Mouse (Mus musculus): ENCODE measurements around the gene Clcn7. TPM values are rescaled to one million over a fixed set of nuclear protein-coding genes. Genes with fewer than 3 reads are reported as not detected.

The Clcn7 gene
- total and polyA plus RNA-seq, 3 experiments, result 10.9 to 16.4 TPM; not detected in 1

DNA sequence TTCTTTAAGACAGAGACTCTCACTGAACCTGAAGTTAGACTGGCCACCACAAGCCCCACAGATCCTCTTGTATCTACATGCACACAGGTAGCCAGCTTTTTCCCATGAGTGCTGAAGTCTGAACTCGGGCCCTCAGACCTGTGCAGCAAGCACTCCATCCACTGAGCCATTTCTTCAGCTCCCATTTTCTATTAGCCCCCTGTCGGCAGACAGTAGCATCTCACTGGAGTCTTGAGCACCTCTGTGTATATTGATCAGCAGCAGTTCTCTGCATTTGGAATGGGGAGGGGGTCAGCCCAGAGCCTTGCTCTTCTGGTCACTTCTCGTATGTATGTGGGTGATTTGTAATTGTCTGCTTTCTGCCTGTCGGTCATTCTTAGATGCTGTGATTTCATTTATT, 6.8 kb downstream of the Clcn7 start:
- no peak overlapping the region for H3K9ac ChIP-seq (ENCODE audit: control insufficient read depth, low read depth, low read length, poor library complexity, severe bottlenecking)
- TF ChIP-seq MXI1 (IDR thresholded peaks at IDR 0.05; ENCODE audit: low read depth, low read length), result no peak
- TF ChIP-seq UBTF (IDR thresholded peaks at IDR 0.05; ENCODE audit: borderline replicate concordance, insufficient read depth, low read depth, low read length), result no peak
- no peak for TF ChIP-seq E2F4 (IDR thresholded peaks at IDR 0.05; ENCODE audit: borderline replicate concordance, low read depth, low read length)
- no peak for TF ChIP-seq CHD2 (IDR thresholded peaks at IDR 0.05; ENCODE audit: low read length)
- TF ChIP-seq GATA1 (IDR thresholded peaks at IDR 0.05; ENCODE audit: low read depth, low read length), result no peak
- TF ChIP-seq SIN3A (IDR thresholded peaks at IDR 0.05; ENCODE audit: low read length), result no peak
- no peak for TF ChIP-seq BHLHE40 (IDR thresholded peaks at IDR 0.05; ENCODE audit: borderline replicate concordance, low read depth, low read length)
- TF ChIP-seq MYB (IDR thresholded peaks at IDR 0.05; ENCODE audit: low read depth, low read length), result no peak
- TF ChIP-seq ZKSCAN1 (IDR thresholded peaks at IDR 0.05; ENCODE audit: low read depth, low read length), result no peak
- no peak for TF ChIP-seq NRF1 (IDR thresholded peaks at IDR 0.05; ENCODE audit: insufficient read depth, low read depth, low read length, poor library complexity, severe bottlenecking)
- TF ChIP-seq POLR2A (IDR thresholded peaks at IDR 0.05; ENCODE audit: control insufficient read depth in 1 of 2, insufficient read depth in 1 of 2, low read depth in 1 of 2, low read length in 2 of 2, poor library complexity in 1 of 2), result no peak
- no peak for TF ChIP-seq MYC (IDR thresholded peaks at IDR 0.05; ENCODE audit: low read depth, low read length)
- no peak for TF ChIP-seq ZC3H11A (IDR thresholded peaks at IDR 0.05; ENCODE audit: low read depth, low read length)
- TF ChIP-seq HCFC1 (IDR thresholded peaks at IDR 0.05; ENCODE audit: low read depth, low read length), result no peak
- TF ChIP-seq MAFK (IDR thresholded peaks at IDR 0.05; ENCODE audit: borderline replicate concordance, low read depth, low read length), result no peak
- no peak for TF ChIP-seq ELF1 (IDR thresholded peaks at IDR 0.05; ENCODE audit: low read depth, low read length)
- TF ChIP-seq ZNF384 (IDR thresholded peaks at IDR 0.05; ENCODE audit: low read depth, low read length), result no peak
- no peaks in the 10 kb centered on the region for H3K4me1 ChIP-seq (ENCODE audit: control insufficient read depth in 1 of 2, insufficient read depth in 2 of 2, low read length in 2 of 2)
- no peaks in the 10 kb centered on the region for H3K9me3 ChIP-seq (replicated peaks; ENCODE audit: insufficient read depth, low read length)
- no peaks in the 10 kb centered on the region for H3K27me3 ChIP-seq (ENCODE audit: control insufficient read depth in 1 of 2, insufficient read depth in 2 of 2, low read length in 2 of 2)
- peaks cover 10% of the 10 kb centered on the region for H3K79me2 ChIP-seq (ENCODE audit: control insufficient read depth, insufficient read depth, low read length, poor library complexity)
- H3K36me3 ChIP-seq (ENCODE audit: control insufficient read depth in 1 of 2, insufficient read depth in 2 of 2, low read length in 2 of 2), result no peaks in the 10 kb centered on the region
- DNase-seq (ENCODE audit: low read depth, low spot score), result no peak
- no peak overlapping the region for H3K27ac ChIP-seq (ENCODE audit: control insufficient read depth, low read depth, low read length)
- H3K4me3 ChIP-seq (ENCODE audit: control insufficient read depth in 1 of 2, insufficient read depth in 1 of 2, low read depth in 2 of 2, low read length in 2 of 2), result no peak overlapping the region

DNA sequence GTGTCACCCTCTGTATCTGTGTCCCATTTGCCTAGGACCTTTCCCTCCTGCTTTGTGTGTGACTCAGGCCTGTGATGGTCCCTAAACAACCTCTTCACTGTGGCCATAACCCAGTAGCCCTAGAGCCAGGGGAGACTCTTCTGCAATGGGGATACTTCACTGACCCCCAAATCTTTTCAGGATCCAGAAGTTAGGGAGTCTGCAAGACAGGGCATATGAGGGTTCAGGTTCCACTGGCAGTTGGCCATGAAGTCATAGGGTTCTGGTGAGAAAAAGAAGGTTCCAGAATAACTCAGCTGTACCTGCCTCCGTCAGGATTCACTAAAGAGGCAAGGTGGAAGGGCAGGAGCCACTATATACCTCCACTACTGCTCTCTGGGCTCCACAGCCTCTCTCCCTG, 29.0 kb downstream of the Clcn7 start, which contains the start of gene Ccdc154:
TSS of gene Ccdc154 (plus strand) at position 301 of the 400 bp plus-strand sequence.
- Histone ChIP-seq H3K27ac (ENCODE audit: control insufficient read depth, low read depth, low read length) (no peak within 1 kb of the TSS), H3K79me2 (ENCODE audit: control insufficient read depth, insufficient read depth, low read length, poor library complexity) (no peaks in the 10 kb centered on the region), H3K27me3 (ENCODE audit: control insufficient read depth in 1 of 2, insufficient read depth in 2 of 2, low read length in 2 of 2) (no peaks in the 10 kb centered on the region), H3K9me3 (replicated peaks; ENCODE audit: insufficient read depth, low read length) (no peaks in the 10 kb centered on the region), H3K36me3 (ENCODE audit: control insufficient read depth in 1 of 2, insufficient read depth in 2 of 2, low read length in 2 of 2) (no peaks in the 10 kb centered on the region; a peak in 1 of 4 replicates), H3K4me3 (ENCODE audit: control insufficient read depth in 1 of 2, insufficient read depth in 1 of 2, low read depth in 2 of 2, low read length in 2 of 2) (no peak within 1 kb of the TSS), H3K9ac (ENCODE audit: control insufficient read depth, low read depth, low read length, poor library complexity, severe bottlenecking) (no peak within 1 kb of the TSS), H3K4me1 (ENCODE audit: control insufficient read depth in 1 of 2, insufficient read depth in 2 of 2, low read length in 2 of 2) (no peaks in the 10 kb centered on the region)
- no peak for DNase-seq (ENCODE audit: low read depth, low spot score)
- no peak for TF ChIP-seq POLR2AphosphoS5 (IDR thresholded peaks at IDR 0.05; ENCODE audit: borderline replicate concordance, low read depth, low read length)
